Mouse (Mus musculus): ENCODE data around the gene Lnx1. TPM values are rescaled to one million over a fixed set of nuclear protein-coding genes. Genes with fewer than 3 reads are reported as not detected.

The Lnx1 gene
- not detected in 2 replicates for polyA plus RNA-seq (2012; ENCODE audit: insufficient read depth, insufficient read length, missing spikeins)

GRCm38 (mm10) chr5:74702766-74703165 is at the start of gene Lnx1:
TSS of gene Lnx1 (minus strand) at chr5:74702912.
- no peak for TF ChIP-seq CTCF (IDR thresholded peaks at IDR 0.05; ENCODE audit: low read depth, low read length)

GRCm38 (mm10) chr5:74750501-74750900 is 47.8 kb upstream of the Lnx1 start:
- no peak overlapping the region for H3K4me3 ChIP-seq (ENCODE audit: insufficient read depth, low read length)
- TF ChIP-seq CTCF (IDR thresholded peaks at IDR 0.05; ENCODE audit: low read depth, low read length), result no peak
- no peak overlapping the region for H3K27ac ChIP-seq (ENCODE audit: insufficient read depth, low read depth, low read length)
- no peaks in the 10 kb centered on the region for H3K4me1 ChIP-seq (ENCODE audit: control insufficient read depth, insufficient read depth, low read length)

More at GRCm38 (mm10) chr5:74702766-74703165, at the start of gene Lnx1:
- no peak within 1 kb of the TSS for H3K4me3 ChIP-seq (ENCODE audit: insufficient read depth, low read length)
- no peaks in the 10 kb centered on the region; the same call in 1 of the 2 replicates for H3K4me1 ChIP-seq (ENCODE audit: control insufficient read depth, insufficient read depth, low read length)
- no peak within 1 kb of the TSS for H3K27ac ChIP-seq (ENCODE audit: insufficient read depth, low read depth, low read length)

- no peaks in the 10 kb centered on the region for H3K4me1 ChIP-seq (ENCODE audit: control insufficient read depth, insufficient read depth, low read length)
- H3K27ac ChIP-seq (ENCODE audit: insufficient read depth, low read depth, low read length), result no peak overlapping the region
- no peak overlapping the region for H3K4me3 ChIP-seq (ENCODE audit: insufficient read depth, low read length)
- no peak for TF ChIP-seq POLR2A (IDR thresholded peaks at IDR 0.05; ENCODE audit: borderline replicate concordance, low read depth, low read length)
Observed at GRCm38 (mm10) chr5:74747476-74747875, 44.8 kb upstream of the Lnx1 start.

GRCm38 (mm10) chr5:74740951-74741350 is 38.2 kb upstream of the Lnx1 start:
- no peak overlapping the region for H3K27ac ChIP-seq (ENCODE audit: insufficient read depth, low read depth, low read length)
- TF ChIP-seq CTCF (IDR thresholded peaks at IDR 0.05; ENCODE audit: low read depth, low read length) (no peak), POLR2A (IDR thresholded peaks at IDR 0.05; ENCODE audit: borderline replicate concordance, low read depth, low read length) (no peak)

GRCm38 (mm10) chr5:74739435-74739834 is 36.7 kb upstream of the Lnx1 start:
- no peak overlapping the region for H3K4me3 ChIP-seq (ENCODE audit: insufficient read depth, low read length)
- TF ChIP-seq POLR2A (IDR thresholded peaks at IDR 0.05; ENCODE audit: borderline replicate concordance, low read depth, low read length) (no peak), CTCF (IDR thresholded peaks at IDR 0.05; ENCODE audit: low read depth, low read length) (no peak)
- no peak overlapping the region for H3K27ac ChIP-seq (ENCODE audit: insufficient read depth, low read depth, low read length)

More at GRCm38 (mm10) chr5:74740951-74741350, 38.2 kb upstream of the Lnx1 start:
- H3K4me1 ChIP-seq (ENCODE audit: control insufficient read depth, insufficient read depth, low read length), result no peaks in the 10 kb centered on the region
- H3K4me3 ChIP-seq (ENCODE audit: insufficient read depth, low read length), result no peak overlapping the region

GRCm38 (mm10) chr5:74738312-74738711 is 35.6 kb upstream of the Lnx1 start:
- Histone ChIP-seq H3K4me1 (ENCODE audit: control insufficient read depth, insufficient read depth, low read length) (no peaks in the 10 kb centered on the region), H3K27ac (ENCODE audit: insufficient read depth, low read depth, low read length) (no peak overlapping the region), H3K4me3 (ENCODE audit: insufficient read depth, low read length) (no peak overlapping the region)
- TF ChIP-seq CTCF (IDR thresholded peaks at IDR 0.05; ENCODE audit: low read depth, low read length), result no peak
- TF ChIP-seq POLR2A (IDR thresholded peaks at IDR 0.05; ENCODE audit: borderline replicate concordance, low read depth, low read length), result no peak

More at GRCm38 (mm10) chr5:74739435-74739834, 36.7 kb upstream of the Lnx1 start:
- no peaks in the 10 kb centered on the region for H3K4me1 ChIP-seq (ENCODE audit: control insufficient read depth, insufficient read depth, low read length)

GRCm38 (mm10) chr5:74733885-74734558 is 31.3 kb upstream of the Lnx1 start:
- H3K27ac ChIP-seq (ENCODE audit: insufficient read depth, low read depth, low read length), result no peak overlapping the region
- no peaks in the 10 kb centered on the region for H3K4me1 ChIP-seq (ENCODE audit: control insufficient read depth, insufficient read depth, low read length)
- TF ChIP-seq POLR2A (IDR thresholded peaks at IDR 0.05; ENCODE audit: borderline replicate concordance, low read depth, low read length), result no peak
- TF ChIP-seq CTCF (IDR thresholded peaks at IDR 0.05; ENCODE audit: low read depth, low read length), result no peak
- H3K4me3 ChIP-seq (ENCODE audit: insufficient read depth, low read length), result no peak overlapping the region

GRCm38 (mm10) chr5:74732613-74733012 is 29.9 kb upstream of the Lnx1 start:
- no peak overlapping the region for H3K4me3 ChIP-seq (ENCODE audit: insufficient read depth, low read length)
- H3K27ac ChIP-seq (ENCODE audit: insufficient read depth, low read depth, low read length), result no peak overlapping the region
- no peak for TF ChIP-seq POLR2A (IDR thresholded peaks at IDR 0.05; ENCODE audit: borderline replicate concordance, low read depth, low read length)
- TF ChIP-seq CTCF (IDR thresholded peaks at IDR 0.05; ENCODE audit: low read depth, low read length), result no peak
- no peaks in the 10 kb centered on the region for H3K4me1 ChIP-seq (ENCODE audit: control insufficient read depth, insufficient read depth, low read length)

GRCm38 (mm10) chr5:74730601-74731000 is 27.9 kb upstream of the Lnx1 start:
- H3K4me1 ChIP-seq (ENCODE audit: control insufficient read depth, insufficient read depth, low read length), result no peaks in the 10 kb centered on the region
- H3K4me3 ChIP-seq (ENCODE audit: insufficient read depth, low read length), result no peak overlapping the region
- H3K27ac ChIP-seq (ENCODE audit: insufficient read depth, low read depth, low read length), result no peak overlapping the region
- TF ChIP-seq CTCF (IDR thresholded peaks at IDR 0.05; ENCODE audit: low read depth, low read length) (no peak), POLR2A (IDR thresholded peaks at IDR 0.05; ENCODE audit: borderline replicate concordance, low read depth, low read length) (no peak)

GRCm38 (mm10) chr5:74729567-74729966 is 26.9 kb upstream of the Lnx1 start:
- Histone ChIP-seq H3K27ac (ENCODE audit: insufficient read depth, low read depth, low read length) (no peak overlapping the region), H3K4me1 (ENCODE audit: control insufficient read depth, insufficient read depth, low read length) (no peaks in the 10 kb centered on the region), H3K4me3 (ENCODE audit: insufficient read depth, low read length) (no peak overlapping the region)
- TF ChIP-seq CTCF (IDR thresholded peaks at IDR 0.05; ENCODE audit: low read depth, low read length) (no peak), POLR2A (IDR thresholded peaks at IDR 0.05; ENCODE audit: borderline replicate concordance, low read depth, low read length) (no peak)

All from bone marrow macrophage, adult 2 months (primary cell).